Mouse (Mus musculus) thymus, adult 2 months (tissue): ENCODE results near the gene Tmem189.

ENCODE experiments used
- CTCF ChIP-seq: fragments of 200-500 bp; IDR thresholded peaks from 2 replicates; pipeline ENCODE4 v1.5.1; 2012; ENCODE audit warnings: mild to moderate bottlenecking, control low read depth, low read length, moderate library complexity, borderline replicate concordance; ENCODE audit not compliant: control insufficient read depth, poor library complexity, insufficient read depth; ENCODE audit errors: extremely low read depth
- POLR2A ChIP-seq: fragments of 200-500 bp; IDR thresholded peaks from 2 replicates; pipeline ENCODE4 v1.6.1; 2012; ENCODE audit warnings: mild to moderate bottlenecking, low read length, control low read depth, moderate library complexity; ENCODE audit not compliant: control insufficient read depth, poor library complexity, insufficient read depth; ENCODE audit errors: extremely low read depth

DNA sequence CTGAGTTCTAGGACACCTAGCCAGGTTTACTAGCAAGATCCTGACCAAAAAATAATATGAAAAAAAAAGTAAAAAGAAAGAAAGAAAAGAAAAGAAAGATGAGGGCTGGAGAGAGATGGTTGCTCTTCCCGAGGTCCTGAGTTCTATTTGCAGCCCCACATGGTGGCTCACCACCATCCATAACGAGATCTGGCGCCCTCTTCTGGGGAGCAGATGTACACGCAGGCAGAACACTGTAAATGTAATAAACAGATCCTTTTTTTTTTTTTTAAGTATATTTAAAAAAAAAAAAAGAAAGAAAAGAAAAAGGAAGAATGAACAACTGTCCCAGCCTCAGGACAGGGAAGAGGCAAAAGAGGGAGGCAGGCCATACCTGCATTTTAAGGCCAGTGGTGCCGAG, 11.0 kb downstream of the Tmem189 start:
- TF ChIP-seq POLR2A (no peak), CTCF (peak; percentile 45; the same call in 1 of the 2 replicates)
